Mouse (Mus musculus): Measurements from ENCODE around the gene Cmya5.
"Not testable (repeated sequence)": the region's sequence is repeated elsewhere in the genome, so short reads cannot be mapped to it uniquely, and the experiment has no call there.

Gene Cmya5

GRCm38 (mm10) chr13:93122321-93122720 lies 22.2 kb downstream of the Cmya5 start:
- DNase-seq (ENCODE audit: low spot score), result no peak

GRCm38 (mm10) chr13:93117241-93117640 lies 27.3 kb downstream of the Cmya5 start:
- no peak for DNase-seq (ENCODE audit: low spot score)

- no peak for DNase-seq (ENCODE audit: low spot score)
These were observed 42.0 kb downstream of the Cmya5 start for GRCm38 (mm10) chr13:93102340-93103090.

GRCm38 (mm10) chr13:93098596-93098995 lies 45.9 kb downstream of the Cmya5 start:
- DNase-seq (ENCODE audit: low spot score), result no peak

- no peak for DNase-seq (ENCODE audit: low spot score)
These were observed 47.9 kb downstream of the Cmya5 start for GRCm38 (mm10) chr13:93096643-93097042.

- DNase-seq (ENCODE audit: low spot score), result no peak
These were observed 49.3 kb downstream of the Cmya5 start for GRCm38 (mm10) chr13:93095097-93095791.

GRCm38 (mm10) chr13:93094204-93094935 lies 50.2 kb downstream of the Cmya5 start:
- no peak for DNase-seq (ENCODE audit: low spot score)

- DNase-seq (ENCODE audit: low spot score), result no peak
These were observed 50.8 kb downstream of the Cmya5 start for GRCm38 (mm10) chr13:93093697-93094096.

GRCm38 (mm10) chr13:93092916-93093429 lies 51.6 kb downstream of the Cmya5 start:
- DNase-seq (ENCODE audit: low spot score), result no peak

- DNase-seq (ENCODE audit: low spot score), result no peak
These were observed 52.6 kb downstream of the Cmya5 start for GRCm38 (mm10) chr13:93091866-93092455.

GRCm38 (mm10) chr13:93091176-93091575 lies 53.3 kb downstream of the Cmya5 start:
- DNase-seq (ENCODE audit: low spot score), result no peak

- DNase-seq (ENCODE audit: low spot score), result no peak
These were observed 55.0 kb downstream of the Cmya5 start for GRCm38 (mm10) chr13:93089481-93089880.

- no peak for DNase-seq (ENCODE audit: low spot score)
These were observed 58.8 kb downstream of the Cmya5 start for GRCm38 (mm10) chr13:93085711-93086110.

GRCm38 (mm10) chr13:93082324-93082723 lies 62.2 kb downstream of the Cmya5 start:
- not testable (repeated sequence) for DNase-seq (ENCODE audit: low spot score)

GRCm38 (mm10) chr13:93080859-93081258 lies 63.7 kb downstream of the Cmya5 start:
- DNase-seq (ENCODE audit: low spot score), result no peak

- peak; percentile 29 for DNase-seq (ENCODE audit: low spot score)
These were observed 70.3 kb downstream of the Cmya5 start for GRCm38 (mm10) chr13:93074147-93074641.

- peak; percentile 33 for DNase-seq (ENCODE audit: low spot score)
These were observed 70.9 kb downstream of the Cmya5 start for GRCm38 (mm10) chr13:93073595-93073994.

- no peak for DNase-seq (ENCODE audit: low spot score)
These were observed 71.6 kb downstream of the Cmya5 start for GRCm38 (mm10) chr13:93072871-93073411.

GRCm38 (mm10) chr13:93070406-93070805 lies 74.1 kb downstream of the Cmya5 start:
- no peak for DNase-seq (ENCODE audit: low spot score)

- no peak for DNase-seq (ENCODE audit: low spot score)
These were observed 75.0 kb downstream of the Cmya5 start for GRCm38 (mm10) chr13:93069481-93069880.

GRCm38 (mm10) chr13:93068353-93068752 lies 76.2 kb downstream of the Cmya5 start:
- no peak for DNase-seq (ENCODE audit: low spot score)
